Mouse (Mus musculus) liver, embryonic 11.5 days (tissue): ENCODE results near the gene Ston2. TPM values are rescaled to one million over a fixed set of nuclear protein-coding genes. Genes with fewer than 3 reads are reported as not detected.

Experiments used
- ATAC-seq: fragments of 200-750 bp; cut with Nextera tagmentation; replicated peaks from 2 replicates; pipeline ENCODE4 v1.8.0; 2017; ENCODE audit warnings: moderate number of reproducible peaks, mild to moderate bottlenecking, moderate TSS enrichment, moderate library complexity; ENCODE audit not compliant: low FRiP score
- DNase-seq: peaks from one replicate; pipeline ENCODE4 v3.0.0-alpha.2; 2017; ENCODE audit warnings: low spot score
- H3K27ac ChIP-seq: fragments of 300-500 bp; sonication (generic); 2 replicates; pipeline ENCODE4 v1.5.1; 2014; ENCODE audit warnings: mild to moderate bottlenecking, low read depth, low read length, control low read depth
- H3K27me3 ChIP-seq: fragments of 300-500 bp; sonication (generic); replicated peaks from 2 replicates; pipeline ENCODE4 v1.6.1; 2014; ENCODE audit warnings: low read length, mixed read lengths; ENCODE audit not compliant: control insufficient read depth, insufficient read depth
- H3K36me3 ChIP-seq: fragments of 300-500 bp; sonication (generic); 2 replicates; pipeline ENCODE4 v1.6.1; 2014; ENCODE audit warnings: mild to moderate bottlenecking, low read length, moderate library complexity, mixed read lengths; ENCODE audit not compliant: control insufficient read depth, insufficient read depth
- H3K4me1 ChIP-seq: fragments of 300-500 bp; sonication (generic); replicated peaks from 2 replicates; pipeline ENCODE4 v1.6.1; 2014; ENCODE audit warnings: low read length, mixed read lengths; ENCODE audit not compliant: control insufficient read depth, insufficient read depth
- H3K4me2 ChIP-seq: fragments of 300-500 bp; sonication (generic); 2 replicates; pipeline ENCODE4 v1.6.1; 2014; ENCODE audit warnings: mild to moderate bottlenecking, control low read depth, moderate library complexity
- H3K4me3 ChIP-seq: fragments of 300-500 bp; sonication (generic); 2 replicates; pipeline ENCODE4 v1.5.1; 2014; ENCODE audit warnings: low read depth, low read length, control low read depth
- H3K9ac ChIP-seq: fragments of 300-500 bp; sonication (generic); 2 replicates; pipeline ENCODE4 v1.6.1; 2014; ENCODE audit warnings: low read depth, low read length, control low read depth
- H3K9me3 ChIP-seq: fragments of 300-500 bp; sonication (generic); 2 replicates; pipeline ENCODE4 v1.6.1; 2016; ENCODE audit warnings: low read length, inconsistent platforms, mixed read lengths; ENCODE audit not compliant: control insufficient read depth
- WGBS: fragments of 180-500 bp; shearing (Covaris S2); extraction: QIAGEN DNeasy Blood & Tissue Kit; methylation state at CpG from one replicate; pipeline ENCODE4 v1.1.7; 2014; 5-methylcytosine and 5-hydroxymethylcytosine counted together
- polyA plus RNA-seq: library from polyadenylated mRNA; unstranded; fragments of >200 nt; fragmentation: Nextera tagmentation; extraction: Ambion mirVana; gene quantifications from 2 replicates; pipeline ENCODE4 v1.2.1, GENCODE M21; 2014

Gene Ston2
- polyA plus RNA-seq, 1 experiment from 2014 or later = 29.1 TPM

DNA sequence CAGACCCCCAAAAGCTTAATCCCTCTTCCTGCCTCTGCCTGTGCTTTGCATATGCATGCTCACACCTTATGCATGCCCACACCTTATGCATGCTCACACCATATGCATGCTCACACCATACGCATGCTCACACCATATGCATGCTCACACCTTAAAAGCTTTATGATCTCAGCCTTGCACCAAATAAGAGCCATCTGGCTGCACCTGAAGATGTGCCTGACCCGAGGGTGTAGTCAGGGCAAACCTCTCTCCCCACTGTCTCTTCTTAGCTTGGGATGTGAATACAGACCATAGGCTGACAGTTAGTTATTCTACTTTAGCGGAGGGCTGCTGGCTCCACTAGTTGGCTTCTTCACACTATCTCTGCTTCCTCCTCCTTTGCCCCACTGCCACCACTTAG is 105.1 kb downstream of the Ston2 start:
- Histone ChIP-seq H3K4me2 (no peak overlapping the region), H3K36me3 (no peaks in the 10 kb centered on the region), H3K9me3 (no peaks in the 10 kb centered on the region), H3K27me3 (no peaks in the 10 kb centered on the region), H3K27ac (no peak overlapping the region), H3K9ac (no peak overlapping the region), H3K4me3 (no peak overlapping the region), H3K4me1 (peaks cover 27% of the 10 kb centered on the region)
- peak; percentile 31; the same call in 1 of the 2 replicates for ATAC-seq
- DNase-seq = no peak
- 83% methylated on average over 3 of the region's 3 CpGs for WGBS

- Histone ChIP-seq H3K27ac (no peak overlapping the region), H3K36me3 (no peaks in the 10 kb centered on the region), H3K4me3 (no peak overlapping the region), H3K27me3 (no peaks in the 10 kb centered on the region), H3K4me1 (peaks cover 11% of the 10 kb centered on the region), H3K4me2 (no peak overlapping the region), H3K9ac (no peak overlapping the region), H3K9me3 (no peaks in the 10 kb centered on the region)
- ATAC-seq (no peak), DNase-seq (no peak)
- 86% methylated on average over 14 of the region's 14 CpGs for WGBS
These were observed 108.7 kb downstream of the Ston2 start for GRCm38 (mm10) chr12:91679320-91680064.

DNA sequence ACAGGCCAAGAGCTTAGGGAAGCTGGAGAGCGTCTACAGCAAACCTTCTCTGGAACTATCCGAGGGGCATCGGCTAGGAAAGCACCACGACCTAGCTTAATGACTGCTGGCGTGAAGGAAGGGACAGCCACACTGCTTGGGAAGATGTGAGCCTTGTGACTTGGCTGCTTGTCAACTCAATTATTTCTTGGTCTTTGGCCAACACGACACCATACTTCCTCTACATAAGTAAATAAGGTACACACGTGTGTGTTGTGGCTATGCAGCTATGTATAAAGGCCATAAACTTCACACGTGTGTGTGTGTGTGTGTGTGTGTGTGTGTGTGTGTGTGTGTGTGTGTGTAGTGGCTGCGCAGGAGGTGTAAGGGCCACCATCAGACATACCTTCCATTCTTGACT is 112.2 kb downstream of the Ston2 start:
- H3K36me3 ChIP-seq = no peaks in the 10 kb centered on the region
- no peak overlapping the region for H3K4me3 ChIP-seq
- H3K27ac ChIP-seq = no peak overlapping the region
- no peaks in the 10 kb centered on the region for H3K27me3 ChIP-seq
- H3K4me1 ChIP-seq = no peaks in the 10 kb centered on the region; the same call in 1 of the 2 replicates
- H3K9ac ChIP-seq = no peak overlapping the region
- DNase-seq (no peak), ATAC-seq (no peak)
- H3K4me2 ChIP-seq = no peak overlapping the region
- 88% methylated on average over 9 of the region's 9 CpGs for WGBS
- H3K9me3 ChIP-seq = no peaks in the 10 kb centered on the region

DNA sequence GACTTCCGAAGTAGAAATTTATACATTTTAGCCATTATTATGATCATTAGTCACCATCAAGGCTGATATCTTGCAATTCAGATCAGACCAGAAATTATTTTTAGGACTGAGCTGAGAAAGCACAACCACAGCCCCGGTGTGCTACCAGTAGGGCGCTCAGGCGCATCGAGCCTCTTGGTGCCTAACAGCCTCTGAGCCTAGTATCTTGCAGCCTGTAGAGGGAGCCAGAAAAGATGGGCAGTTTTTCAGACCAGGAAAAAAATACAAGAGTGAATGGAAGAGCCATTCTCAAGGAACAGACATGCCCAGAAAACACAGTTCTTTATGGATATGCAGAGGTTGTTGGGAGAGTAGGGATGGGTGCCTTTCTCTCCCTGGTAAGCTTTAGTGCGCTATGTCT is 115.0 kb downstream of the Ston2 start:
- no peaks in the 10 kb centered on the region for H3K9me3 ChIP-seq
- no peak overlapping the region for H3K9ac ChIP-seq
- no peaks in the 10 kb centered on the region for H3K36me3 ChIP-seq
- no peak overlapping the region for H3K4me3 ChIP-seq
- 89% methylated on average over 6 of the region's 6 CpGs for WGBS
- DNase-seq (no peak), ATAC-seq (no peak)
- 0 out of 2 replicates have a peak, but pooled peaks cover 6% of the 10 kb centered on the region for H3K4me1 ChIP-seq
- H3K27ac ChIP-seq = no peak overlapping the region
- no peaks in the 10 kb centered on the region for H3K27me3 ChIP-seq
- no peak overlapping the region for H3K4me2 ChIP-seq

DNA sequence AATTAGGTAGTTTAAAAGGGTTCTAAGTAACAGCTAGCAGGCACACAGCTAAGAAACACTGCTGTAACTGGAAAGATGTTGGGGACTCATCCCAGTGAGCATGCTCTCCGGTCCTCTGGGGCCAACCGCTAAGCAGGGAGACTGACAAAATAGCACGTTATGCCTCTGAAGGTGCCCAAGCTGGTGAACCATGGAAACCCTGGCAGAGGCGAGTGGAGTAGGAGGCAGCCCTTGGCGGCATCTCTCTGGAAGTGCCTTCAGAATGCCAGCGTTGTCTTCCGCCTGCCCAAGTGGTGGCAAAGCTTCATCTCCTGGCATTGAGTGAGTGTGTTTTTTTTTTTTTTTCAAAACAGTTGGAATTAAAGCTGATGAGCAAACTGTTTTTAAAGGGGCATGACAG is 115.7 kb downstream of the Ston2 start:
- Histone ChIP-seq H3K27ac (no peak overlapping the region), H3K36me3 (no peaks in the 10 kb centered on the region), H3K4me1 (peaks cover 6% of the 10 kb centered on the region; the same call in 1 of the 2 replicates), H3K27me3 (no peaks in the 10 kb centered on the region), H3K4me3 (no peak overlapping the region), H3K9me3 (no peaks in the 10 kb centered on the region), H3K4me2 (no peak overlapping the region), H3K9ac (no peak overlapping the region)
- WGBS = 89% methylated on average over 7 of the region's 7 CpGs
- no peak for DNase-seq
- ATAC-seq = no peak

DNA sequence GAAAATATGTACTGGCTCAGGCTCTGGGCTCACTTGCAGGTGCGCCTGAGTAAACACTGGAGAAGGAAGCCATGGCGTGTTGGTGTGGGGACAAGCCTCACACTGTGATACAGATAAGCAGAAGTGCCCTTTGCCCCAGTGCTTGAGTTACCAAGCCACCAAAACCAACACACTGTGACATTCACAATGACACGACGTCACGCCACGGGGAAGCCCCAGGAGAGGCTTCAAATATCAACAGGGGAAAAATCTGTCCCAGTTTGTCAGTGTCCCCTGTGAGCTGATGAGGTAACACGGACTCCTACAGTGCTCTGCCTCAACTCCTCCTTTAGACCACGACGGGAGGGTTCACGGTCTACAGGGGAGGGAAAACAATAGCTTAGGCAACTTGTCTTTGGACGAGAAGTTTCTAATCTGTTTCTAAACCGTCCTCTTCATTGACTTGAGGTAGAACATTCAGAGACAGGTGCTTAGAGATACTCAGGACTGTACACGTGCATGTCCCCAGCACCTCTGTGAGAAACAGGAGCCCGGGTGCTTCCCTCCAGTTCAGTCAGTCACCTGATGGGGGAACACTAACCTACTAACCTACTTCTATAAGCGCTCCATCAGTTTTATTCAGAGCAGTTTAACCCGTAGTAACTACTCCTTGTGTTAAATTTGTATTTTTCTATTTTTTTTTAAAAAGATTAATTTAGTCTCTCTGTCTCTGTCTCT is 119.5 kb downstream of the Ston2 start:
- Histone ChIP-seq H3K27me3 (no peaks in the 10 kb centered on the region), H3K4me3 (no peak overlapping the region), H3K4me2 (peak overlapping the region; percentile 6; the same call in 1 of the 2 replicates), H3K27ac (no peak overlapping the region), H3K9me3 (no peaks in the 10 kb centered on the region), H3K4me1 (peaks cover 6% of the 10 kb centered on the region; the same call in 1 of the 2 replicates), H3K9ac (no peak overlapping the region), H3K36me3 (no peaks in the 10 kb centered on the region)
- peak; percentile 76 for ATAC-seq
- no peak for DNase-seq
- 50% methylated on average over 16 of the region's 16 CpGs for WGBS

- H3K27ac ChIP-seq = no peak overlapping the region
- H3K9ac ChIP-seq = no peak overlapping the region
- no peak for DNase-seq
- no peaks in the 10 kb centered on the region for H3K36me3 ChIP-seq
- H3K4me1 ChIP-seq = peaks cover 6% of the 10 kb centered on the region; the same call in 1 of the 2 replicates
- no peaks in the 10 kb centered on the region for H3K27me3 ChIP-seq
- 81% methylated on average over 7 of the region's 7 CpGs for WGBS
- no peak overlapping the region for H3K4me3 ChIP-seq
- no peak overlapping the region for H3K4me2 ChIP-seq
- no peak for ATAC-seq
- no peaks in the 10 kb centered on the region for H3K9me3 ChIP-seq
These were observed 120.4 kb downstream of the Ston2 start for GRCm38 (mm10) chr12:91667741-91668140.

- no peak for DNase-seq
These were observed 121.6 kb downstream of the Ston2 start for GRCm38 (mm10) chr12:91666607-91667006.

More at GRCm38 (mm10) chr12:91666607-91667006, 121.6 kb downstream of the Ston2 start:
- Histone ChIP-seq H3K4me3 (no peak overlapping the region), H3K9me3 (no peaks in the 10 kb centered on the region), H3K36me3 (no peaks in the 10 kb centered on the region), H3K27ac (no peak overlapping the region), H3K9ac (no peak overlapping the region), H3K4me1 (peaks cover 6% of the 10 kb centered on the region; the same call in 1 of the 2 replicates), H3K4me2 (no peak overlapping the region), H3K27me3 (no peaks in the 10 kb centered on the region)
- ATAC-seq = no peak
- 78% methylated on average over 3 of the region's 3 CpGs for WGBS
